Mouse (Mus musculus): ENCODE measurements around the gene Thap7.
A peak's percentile ranks its signal among the peaks of the same experiment; 100 is the strongest.

The Thap7 gene

GRCm38 (mm10) chr16:17486505-17486904 lies 44.4 kb downstream of the Thap7 start:
- DNase-seq, result peak; percentile 54

- DNase-seq, result no peak
Observed at GRCm38 (mm10) chr16:17481465-17481864, 49.5 kb downstream of the Thap7 start.

- DNase-seq, result no peak
Observed at GRCm38 (mm10) chr16:17478331-17478943, 52.5 kb downstream of the Thap7 start.

Data from kidney, adult 9 months (tissue).